Mouse (Mus musculus): ENCODE results near the gene Gm20458. TPM values are rescaled to one million over a fixed set of nuclear protein-coding genes. Genes with fewer than 3 reads are reported as not detected.

Gm20458 gene
- polyA plus RNA-seq, 1 experiment: 31.6 TPM

DNA sequence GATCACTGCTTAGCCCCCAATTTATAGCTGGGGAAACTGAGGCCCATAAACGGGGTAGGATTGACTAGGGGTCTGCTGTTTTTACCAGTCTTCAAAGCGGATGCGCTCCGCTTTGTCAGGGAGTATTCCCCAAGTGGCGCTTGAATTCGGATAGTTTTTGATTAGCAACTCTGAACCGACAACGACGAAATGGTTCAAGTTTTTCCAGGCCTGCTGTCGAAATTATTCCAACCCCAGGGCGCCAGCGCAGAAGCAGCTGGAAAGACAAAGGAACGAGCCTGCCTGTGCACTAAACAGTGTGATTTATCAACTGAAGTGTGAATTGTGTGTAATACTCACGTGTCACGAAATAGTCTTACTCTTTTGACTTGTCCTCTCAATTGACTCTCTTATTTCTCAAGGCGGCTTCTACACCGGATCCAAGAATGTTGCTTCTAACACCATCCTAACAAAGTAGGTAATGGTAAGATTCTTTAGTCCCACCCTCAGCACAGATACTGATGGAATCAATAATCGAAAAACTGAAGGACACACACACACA, 17.2 kb upstream of the Gm20458 start, which contains the start of gene Sdc4:
Gene Sdc4, minus strand, starts transcription at position 428 of the 541 bp plus-strand sequence.
- Histone ChIP-seq H3ac (ENCODE audit: control insufficient read depth, insufficient read length) (peak within 1 kb of the TSS; percentile 33), H3K79me2 (ENCODE audit: control insufficient read depth, insufficient read depth) (peaks cover 40% of the 10 kb centered on the region), H3K36me3 (ENCODE audit: control insufficient read depth, insufficient read depth) (no peaks in the 10 kb centered on the region), H3K27me3 (ENCODE audit: control insufficient read depth, insufficient read depth, insufficient read length) (no peaks in the 10 kb centered on the region), H3K4me3 (peak within 1 kb of the TSS; percentile 96), H3K4me2 (ENCODE audit: low read depth) (peak within 1 kb of the TSS; percentile 82)
- no peak for TF ChIP-seq MYOD1 (IDR thresholded peaks at IDR 0.05; ENCODE audit: control insufficient read depth in 1 of 3, insufficient read length in 2 of 3, low read depth in 2 of 3)
- no peak for TF ChIP-seq E2F4 (IDR thresholded peaks at IDR 0.05; ENCODE audit: insufficient read depth)
- no peak for TF ChIP-seq MAX (IDR thresholded peaks at IDR 0.05; ENCODE audit: low read depth)
- TF ChIP-seq TCF3 (IDR thresholded peaks at IDR 0.05; ENCODE audit: insufficient read length, low read depth): no peak
- no peak for TF ChIP-seq MYOG (IDR thresholded peaks at IDR 0.05; ENCODE audit: control insufficient read depth in 1 of 3, insufficient read depth in 1 of 3, insufficient read length in 2 of 3, low read depth in 2 of 3)
- no peak for TF ChIP-seq POLR2A (IDR thresholded peaks at IDR 0.05; ENCODE audit: insufficient read length, low read depth)
- no peak for TF ChIP-seq CEBPB (IDR thresholded peaks at IDR 0.05; ENCODE audit: insufficient read depth, poor library complexity, severe bottlenecking)
- no peak for TF ChIP-seq SRF (IDR thresholded peaks at IDR 0.05; ENCODE audit: control insufficient read depth, insufficient read length, low read depth)
- TF ChIP-seq REST (IDR thresholded peaks at IDR 0.05; ENCODE audit: insufficient read depth, insufficient read length): no peak

DNA sequence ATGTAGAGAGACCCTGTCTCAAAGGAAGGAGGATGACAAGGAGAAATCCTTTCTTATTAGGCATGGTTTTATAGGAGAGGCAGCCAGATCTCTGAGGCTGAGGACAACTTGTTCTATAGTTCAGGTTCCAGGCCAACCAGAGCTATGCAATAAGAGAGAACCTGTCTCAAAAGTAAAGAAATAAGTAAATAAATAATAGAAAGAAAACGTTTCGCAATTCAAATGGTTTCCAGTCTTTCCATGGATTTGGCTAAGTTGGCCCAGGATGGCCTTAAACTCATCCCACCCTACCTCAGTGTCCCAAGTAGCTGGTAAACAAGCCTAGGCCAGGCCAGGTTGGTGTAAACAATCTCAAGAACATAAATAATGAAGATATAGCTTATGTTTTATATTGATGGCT, 16.1 kb upstream of the Gm20458 start:
- H3ac ChIP-seq (ENCODE audit: control insufficient read depth, insufficient read length): no peak overlapping the region
- H3K36me3 ChIP-seq (ENCODE audit: control insufficient read depth, insufficient read depth): no peaks in the 10 kb centered on the region
- TF ChIP-seq TCF12 (IDR thresholded peaks at IDR 0.05; ENCODE audit: insufficient read depth, poor library complexity, severe bottlenecking): no peak
- TF ChIP-seq USF1 (IDR thresholded peaks at IDR 0.05; ENCODE audit: low read depth): no peak
- no peak for TF ChIP-seq POLR2AphosphoS2 (IDR thresholded peaks at IDR 0.05; ENCODE audit: insufficient read length, low read depth)
- TF ChIP-seq POLR2A (IDR thresholded peaks at IDR 0.05; ENCODE audit: insufficient read length, low read depth): no peak
- TF ChIP-seq CEBPB (IDR thresholded peaks at IDR 0.05; ENCODE audit: insufficient read depth, poor library complexity, severe bottlenecking): no peak
- no peak for TF ChIP-seq SRF (IDR thresholded peaks at IDR 0.05; ENCODE audit: control insufficient read depth, insufficient read length, low read depth)
- no peak for TF ChIP-seq E2F4 (IDR thresholded peaks at IDR 0.05; ENCODE audit: insufficient read depth)
- TF ChIP-seq REST (IDR thresholded peaks at IDR 0.05; ENCODE audit: insufficient read depth, insufficient read length): no peak

DNA sequence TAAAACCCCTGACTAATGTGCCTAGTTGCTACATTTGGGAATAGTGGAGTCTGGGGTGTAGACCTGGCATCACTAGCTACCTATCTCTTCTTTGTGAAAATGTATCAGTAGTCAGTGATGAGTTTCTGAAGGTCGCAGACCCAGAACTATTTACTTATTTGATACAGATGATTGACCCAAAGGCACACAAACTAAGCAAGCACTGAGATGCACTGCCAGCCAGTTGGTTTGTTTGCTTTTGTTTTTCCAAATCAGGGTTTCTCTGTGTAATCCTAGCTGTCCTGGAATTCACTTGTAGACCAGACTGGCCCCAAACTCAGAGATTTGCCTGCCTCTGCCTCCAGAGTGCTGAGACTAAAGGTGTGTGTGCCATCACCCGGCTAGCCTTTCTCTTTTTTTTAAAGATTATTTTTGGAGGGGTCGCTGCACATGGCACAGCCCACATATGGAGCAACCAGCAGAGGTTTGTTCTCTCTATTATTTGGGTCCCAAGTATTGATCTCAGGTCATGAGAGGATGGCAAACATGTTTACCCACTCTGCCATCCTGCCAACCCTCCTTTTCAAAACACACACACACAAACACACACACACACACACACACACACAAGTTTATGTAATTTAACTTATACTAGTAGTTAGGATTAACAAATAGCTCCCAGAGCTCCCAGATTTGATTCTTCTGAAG, 15.2 kb upstream of the Gm20458 start:
- Histone ChIP-seq H3K79me2 (ENCODE audit: control insufficient read depth, insufficient read depth) (peaks cover 20% of the 10 kb centered on the region), H3K27me3 (ENCODE audit: control insufficient read depth, insufficient read depth, insufficient read length) (no peaks in the 10 kb centered on the region), H3ac (ENCODE audit: control insufficient read depth, insufficient read length) (no peak overlapping the region), H3K4me2 (ENCODE audit: low read depth) (no peak overlapping the region), H3K36me3 (ENCODE audit: control insufficient read depth, insufficient read depth) (no peaks in the 10 kb centered on the region), H3K4me3 (no peak overlapping the region)
- TF ChIP-seq E2F4 (IDR thresholded peaks at IDR 0.05; ENCODE audit: insufficient read depth) (no peak), TCF12 (IDR thresholded peaks at IDR 0.05; ENCODE audit: insufficient read depth, poor library complexity, severe bottlenecking) (no peak), USF1 (IDR thresholded peaks at IDR 0.05; ENCODE audit: low read depth) (no peak), POLR2A (IDR thresholded peaks at IDR 0.05; ENCODE audit: insufficient read length, low read depth) (no peak), TCF3 (IDR thresholded peaks at IDR 0.05; ENCODE audit: insufficient read length, low read depth) (no peak), MAX (IDR thresholded peaks at IDR 0.05; ENCODE audit: low read depth) (no peak), SRF (IDR thresholded peaks at IDR 0.05; ENCODE audit: control insufficient read depth, insufficient read length, low read depth) (no peak), MYOG (IDR thresholded peaks at IDR 0.05; ENCODE audit: control insufficient read depth in 1 of 3, insufficient read depth in 1 of 3, insufficient read length in 2 of 3, low read depth in 2 of 3) (no peak), CEBPB (IDR thresholded peaks at IDR 0.05; ENCODE audit: insufficient read depth, poor library complexity, severe bottlenecking) (no peak), MYOD1 (IDR thresholded peaks at IDR 0.05; ENCODE audit: control insufficient read depth in 1 of 3, insufficient read length in 2 of 3, low read depth in 2 of 3) (no peak), REST (IDR thresholded peaks at IDR 0.05; ENCODE audit: insufficient read depth, insufficient read length) (no peak), POLR2AphosphoS2 (IDR thresholded peaks at IDR 0.05; ENCODE audit: insufficient read length, low read depth) (no peak)

More for the DNA sequence above, 16.1 kb upstream of the Gm20458 start:
- Histone ChIP-seq H3K4me3 (no peak overlapping the region), H3K79me2 (ENCODE audit: control insufficient read depth, insufficient read depth) (peaks cover 28% of the 10 kb centered on the region), H3K4me2 (ENCODE audit: low read depth) (no peak overlapping the region), H3K27me3 (ENCODE audit: control insufficient read depth, insufficient read depth, insufficient read length) (no peaks in the 10 kb centered on the region)

DNA sequence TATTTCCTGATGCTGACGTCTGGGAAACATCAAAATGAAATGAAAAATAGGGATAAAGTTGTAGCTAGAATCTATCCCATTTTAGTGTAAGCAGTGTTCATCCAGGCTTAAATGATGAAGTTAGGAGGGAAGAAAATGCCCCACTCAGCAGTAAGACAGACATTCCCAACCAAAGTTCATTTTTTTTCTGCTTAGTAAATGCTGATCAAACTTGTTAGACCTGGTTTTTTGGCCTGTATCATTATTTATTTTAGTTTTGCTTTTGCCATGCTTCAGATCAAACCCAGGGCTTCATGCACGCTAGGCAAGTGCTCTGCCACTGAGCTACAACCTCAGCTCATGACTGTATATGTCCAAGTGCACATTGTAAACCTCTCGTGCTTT, 14.7 kb upstream of the Gm20458 start:
- Histone ChIP-seq H3K36me3 (ENCODE audit: control insufficient read depth, insufficient read depth) (no peaks in the 10 kb centered on the region), H3K27me3 (ENCODE audit: control insufficient read depth, insufficient read depth, insufficient read length) (no peaks in the 10 kb centered on the region), H3K79me2 (ENCODE audit: control insufficient read depth, insufficient read depth) (peaks cover 16% of the 10 kb centered on the region), H3K4me3 (no peak overlapping the region), H3ac (ENCODE audit: control insufficient read depth, insufficient read length) (no peak overlapping the region), H3K4me2 (ENCODE audit: low read depth) (no peak overlapping the region)
- no peak for TF ChIP-seq REST (IDR thresholded peaks at IDR 0.05; ENCODE audit: insufficient read depth, insufficient read length)
- no peak for TF ChIP-seq TCF3 (IDR thresholded peaks at IDR 0.05; ENCODE audit: insufficient read length, low read depth)
- no peak for TF ChIP-seq E2F4 (IDR thresholded peaks at IDR 0.05; ENCODE audit: insufficient read depth)
- no peak for TF ChIP-seq TCF12 (IDR thresholded peaks at IDR 0.05; ENCODE audit: insufficient read depth, poor library complexity, severe bottlenecking)
- TF ChIP-seq POLR2A (IDR thresholded peaks at IDR 0.05; ENCODE audit: insufficient read length, low read depth): no peak
- no peak for TF ChIP-seq USF1 (IDR thresholded peaks at IDR 0.05; ENCODE audit: low read depth)
- TF ChIP-seq MYOD1 (IDR thresholded peaks at IDR 0.05; ENCODE audit: control insufficient read depth in 1 of 3, insufficient read length in 2 of 3, low read depth in 2 of 3): no peak
- no peak for TF ChIP-seq CEBPB (IDR thresholded peaks at IDR 0.05; ENCODE audit: insufficient read depth, poor library complexity, severe bottlenecking)
- no peak for TF ChIP-seq MYOG (IDR thresholded peaks at IDR 0.05; ENCODE audit: control insufficient read depth in 1 of 3, insufficient read depth in 1 of 3, insufficient read length in 2 of 3, low read depth in 2 of 3)
- no peak for TF ChIP-seq MAX (IDR thresholded peaks at IDR 0.05; ENCODE audit: low read depth)
- no peak for TF ChIP-seq POLR2AphosphoS2 (IDR thresholded peaks at IDR 0.05; ENCODE audit: insufficient read length, low read depth)
- no peak for TF ChIP-seq SRF (IDR thresholded peaks at IDR 0.05; ENCODE audit: control insufficient read depth, insufficient read length, low read depth)

All from myocyte (in vitro differentiated cells).